Mouse (Mus musculus): Measurements from ENCODE around the gene Net1. TPM values are rescaled to one million over a fixed set of nuclear protein-coding genes. Genes with fewer than 3 reads are reported as not detected.

Net1 gene
- 10 to 100 TPM; 36.5 to 42.6 TPM for total RNA-seq (2021)
- long read RNA-seq, experiment 1, transcript Net1-202 (10 exons, 3,871 nt), result major isoform, 6 of 12 reads
- long read RNA-seq, experiment 1, partial matches to known transcripts, result 5 of 12 reads
- long read RNA-seq, experiment 1, other reads (novel, unspliced or antisense), result 1 of 12 reads
- long read RNA-seq, experiment 2, transcript Net1-202 (10 exons, 3,871 nt), result major isoform, 9 of 15 reads
- long read RNA-seq, experiment 2, partial matches to known transcripts, result 1 of 15 reads
- long read RNA-seq, experiment 2, other reads (novel, unspliced or antisense), result 4 of 15 reads

- peak; percentile 79 to 86 for DNase-seq (ENCODE audit: low spot score in 2 of 2)
- Histone ChIP-seq H3K27ac (no peak within 1 kb of the TSS), H3K4me3 (peak within 1 kb of the TSS; percentile 92)
- TF ChIP-seq CTCF (conservative IDR thresholded peaks at IDR 0.05), result no peak
Measured at GRCm38 (mm10) chr13:3917571-3918311, at the start of gene Net1, which contains the start of gene Tubal3. Net1 (minus strand) TSS chr13:3918220. Tubal3 (plus strand) TSS chr13:3918274.

GRCm38 (mm10) chr13:3951198-3951914 lies 33.3 kb upstream of the Net1 start:
- peak in 1 of 2 experiments; percentile 46 for DNase-seq (ENCODE audit: low spot score in 2 of 2)
- Histone ChIP-seq H3K4me3 (no peak overlapping the region), H3K27ac (no peak overlapping the region)
- peak; percentile 34 for TF ChIP-seq CTCF (conservative IDR thresholded peaks at IDR 0.05)

DNA sequence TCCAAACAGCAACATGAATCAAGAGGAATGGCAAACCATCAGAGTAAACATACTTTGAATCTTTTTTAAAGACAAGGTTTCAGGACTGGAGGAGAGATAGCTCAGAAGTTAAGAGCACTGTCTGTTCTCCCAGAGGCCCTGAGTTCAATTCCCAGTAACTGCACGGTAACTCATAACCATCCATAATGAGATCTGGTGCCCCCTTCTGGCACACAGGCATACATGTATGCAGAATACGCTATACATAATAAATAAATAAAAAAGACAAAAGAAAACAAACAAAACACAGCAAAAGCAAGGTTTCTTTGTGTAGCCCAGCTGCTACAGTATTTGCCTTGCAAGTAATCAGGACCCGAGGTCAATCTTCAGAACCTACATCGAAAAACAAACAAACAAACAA lies 31.5 kb upstream of the Net1 start:
- no peak for TF ChIP-seq CTCF (conservative IDR thresholded peaks at IDR 0.05)
- no peak overlapping the region for H3K4me3 ChIP-seq
- H3K27ac ChIP-seq, result no peak overlapping the region
- no peak for DNase-seq (ENCODE audit: low spot score in 2 of 2)

- H3K4me3 ChIP-seq, result no peak overlapping the region
- no peak overlapping the region for H3K27ac ChIP-seq
- no peak for DNase-seq (ENCODE audit: low spot score in 2 of 2)
- TF ChIP-seq CTCF (conservative IDR thresholded peaks at IDR 0.05), result no peak
Measured at GRCm38 (mm10) chr13:3947267-3947666, 29.2 kb upstream of the Net1 start.

DNA sequence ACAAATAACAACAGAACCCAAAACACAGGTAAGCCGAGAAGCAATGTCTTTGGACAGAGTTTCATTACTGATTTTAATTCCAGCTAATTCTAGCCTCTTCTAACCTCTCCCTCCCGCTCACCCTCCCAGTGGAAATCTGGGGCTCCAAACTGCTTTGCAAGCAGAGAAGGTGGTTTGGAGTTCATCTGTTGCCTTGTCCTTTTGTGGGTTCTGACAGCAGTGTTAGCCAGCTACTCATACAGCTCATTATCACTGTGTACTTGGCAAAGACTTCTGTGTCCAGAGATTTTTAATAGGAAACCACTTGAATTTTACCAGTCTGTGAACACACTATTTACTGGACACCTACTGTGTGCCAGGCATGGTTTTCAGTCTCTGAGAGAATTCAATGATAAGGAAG lies 27.2 kb upstream of the Net1 start, which contains the start of gene Ucn3:
Ucn3 (minus strand) TSS at position 101 of the 400 bp plus-strand sequence.
- Histone ChIP-seq H3K27ac (no peak within 1 kb of the TSS), H3K4me3 (no peak within 1 kb of the TSS)
- no peak for DNase-seq (ENCODE audit: low spot score in 2 of 2)
- TF ChIP-seq CTCF (conservative IDR thresholded peaks at IDR 0.05), result no peak

- no peak for TF ChIP-seq CTCF (conservative IDR thresholded peaks at IDR 0.05)
- Histone ChIP-seq H3K4me3 (no peak overlapping the region), H3K27ac (no peak overlapping the region)
- no peak for DNase-seq (ENCODE audit: low spot score in 2 of 2)
Measured at GRCm38 (mm10) chr13:3944699-3945098, 26.7 kb upstream of the Net1 start.

- Histone ChIP-seq H3K4me3 (no peak overlapping the region), H3K27ac (no peak overlapping the region)
- DNase-seq (ENCODE audit: low spot score in 2 of 2), result no peak
- TF ChIP-seq CTCF (conservative IDR thresholded peaks at IDR 0.05), result no peak
Measured at GRCm38 (mm10) chr13:3926046-3926445, 8.0 kb upstream of the Net1 start.

DNA sequence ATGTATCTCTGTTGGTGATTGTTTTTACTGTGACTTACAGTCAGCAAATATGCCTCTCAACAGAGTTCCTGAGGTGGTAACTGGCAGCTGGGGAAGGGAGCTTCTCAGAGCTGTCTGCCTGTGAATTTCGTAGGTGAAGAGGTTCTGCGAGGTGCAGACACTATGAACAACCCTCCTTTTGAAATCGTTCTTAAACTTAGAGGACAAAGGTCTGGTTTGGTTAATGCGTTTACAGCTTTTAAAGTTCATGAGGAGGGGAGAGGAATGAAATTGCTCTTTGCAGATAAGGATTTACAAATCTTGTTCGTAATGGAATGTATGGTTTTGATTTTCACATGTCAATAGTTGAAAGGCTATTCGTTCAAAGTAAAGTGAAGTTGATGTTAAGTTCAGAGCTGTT lies 7.6 kb upstream of the Net1 start:
- no peak for TF ChIP-seq CTCF (conservative IDR thresholded peaks at IDR 0.05)
- no peak for DNase-seq (ENCODE audit: low spot score in 2 of 2)
- no peak overlapping the region for H3K27ac ChIP-seq
- no peak overlapping the region for H3K4me3 ChIP-seq

DNA sequence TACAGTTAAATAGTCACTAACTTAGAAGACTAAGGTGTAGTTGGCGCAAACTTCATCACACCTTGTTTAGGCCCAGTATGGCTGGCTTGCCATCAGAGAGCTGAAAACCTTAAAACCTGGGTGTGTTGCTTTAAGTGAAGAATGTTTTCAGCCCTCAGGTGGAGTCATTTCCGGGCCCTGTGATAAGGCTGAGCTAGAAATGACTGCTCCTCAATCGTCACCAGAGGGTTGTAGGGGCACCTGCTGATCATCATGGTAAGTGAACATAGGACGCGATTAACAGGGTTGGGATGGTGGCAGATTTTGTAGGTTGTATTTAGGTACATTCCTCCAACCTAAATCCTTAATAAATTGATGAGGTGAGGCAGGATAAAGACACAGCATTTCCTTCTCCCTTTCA lies 6.5 kb upstream of the Net1 start:
- Histone ChIP-seq H3K4me3 (no peak overlapping the region), H3K27ac (no peak overlapping the region)
- TF ChIP-seq CTCF (conservative IDR thresholded peaks at IDR 0.05), result no peak
- no peak for DNase-seq (ENCODE audit: low spot score in 2 of 2)

DNA sequence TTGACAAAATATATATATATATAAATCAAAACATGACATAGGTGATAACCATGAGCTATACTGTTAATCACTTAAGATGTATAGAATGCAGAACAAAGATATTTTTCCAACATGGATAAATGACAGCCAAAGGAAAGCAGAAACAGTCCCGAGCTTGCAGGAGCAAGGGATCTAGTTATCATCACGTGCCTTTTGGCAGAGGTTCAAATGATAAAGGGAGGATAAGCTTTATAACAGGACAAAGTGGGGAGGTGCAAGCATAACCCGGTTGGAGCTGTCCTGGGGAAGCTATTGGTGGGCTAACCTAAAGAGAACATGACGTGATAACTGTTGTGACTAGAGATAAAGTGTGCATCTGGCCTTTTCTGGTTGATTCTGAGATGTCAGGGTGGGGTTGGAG lies 4.5 kb downstream of the Net1 start:
- H3K4me3 ChIP-seq, result no peak overlapping the region
- no peak overlapping the region for H3K27ac ChIP-seq
- no peak for DNase-seq (ENCODE audit: low spot score in 2 of 2)
- TF ChIP-seq CTCF (conservative IDR thresholded peaks at IDR 0.05), result no peak

DNA sequence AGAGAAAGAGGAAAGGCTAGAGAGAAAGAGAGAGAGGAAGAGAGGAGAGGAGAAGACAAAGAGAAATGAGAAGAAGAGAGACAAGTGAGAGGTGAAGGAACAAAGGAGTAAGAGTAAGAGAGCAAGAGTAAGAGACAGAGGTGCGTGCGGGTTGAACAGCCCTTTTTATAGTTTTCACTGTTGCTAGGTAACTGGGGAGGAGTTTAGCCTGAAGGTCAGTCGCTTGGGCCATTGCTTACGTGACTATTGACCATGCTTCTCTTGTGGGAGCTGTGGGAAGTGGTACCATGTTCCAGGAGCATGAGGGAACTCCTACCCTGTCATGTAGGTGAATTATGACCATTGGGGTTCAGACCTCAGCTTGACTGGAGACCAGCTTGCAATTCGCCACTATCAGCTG lies 7.7 kb downstream of the Net1 start:
- no peak for DNase-seq (ENCODE audit: low spot score in 2 of 2)
- TF ChIP-seq CTCF (conservative IDR thresholded peaks at IDR 0.05), result no peak
- Histone ChIP-seq H3K4me3 (no peak overlapping the region), H3K27ac (no peak overlapping the region)

- TF ChIP-seq CTCF (conservative IDR thresholded peaks at IDR 0.05), result no peak
- H3K27ac ChIP-seq, result no peak overlapping the region
- H3K4me3 ChIP-seq, result no peak overlapping the region
- DNase-seq (ENCODE audit: low spot score in 2 of 2), result no peak
Measured at GRCm38 (mm10) chr13:3908262-3908661, 9.8 kb downstream of the Net1 start.

- Histone ChIP-seq H3K4me3 (no peak overlapping the region), H3K27ac (no peak overlapping the region)
- no peak for DNase-seq (ENCODE audit: low spot score in 2 of 2)
- TF ChIP-seq CTCF (conservative IDR thresholded peaks at IDR 0.05), result no peak
Measured at GRCm38 (mm10) chr13:3907151-3907696, 10.8 kb downstream of the Net1 start.

Measured in layer of hippocampus, adult 2 months (tissue).